Mouse (Mus musculus): ENCODE measurements at regions not wholly inside any gene's neighbourhood (a gene's known extent, or its start where the extent isn't known, plus 50 kb on each side); places are given as distances from the start of the nearest gene placed in this dataset.

DNA sequence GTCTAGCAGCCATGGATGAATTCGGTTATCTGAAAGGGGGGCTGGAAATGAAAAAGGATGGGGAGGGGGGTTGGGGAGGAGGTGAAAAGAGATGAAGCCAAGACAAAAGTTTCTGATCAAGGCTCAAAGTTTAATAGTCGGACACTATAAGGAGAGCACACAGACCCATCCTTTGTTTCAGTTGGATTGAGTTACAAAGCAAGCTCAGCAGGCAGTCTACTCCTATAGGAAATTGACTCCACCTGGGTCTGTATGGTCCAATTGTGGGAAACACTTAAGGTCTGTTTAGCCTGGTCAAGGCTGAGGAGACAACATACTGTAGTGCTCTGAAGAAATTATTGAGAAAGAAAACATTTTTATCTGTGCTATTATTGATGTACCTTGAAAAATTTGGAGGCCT is 1029.8 kb downstream of the Pcdh9 start:
- no peaks in the 10 kb centered on the region for H3K79me2 ChIP-seq (replicated peaks; ENCODE audit: control insufficient read depth, extremely low read depth, insufficient read depth, poor library complexity, severe bottlenecking)
- H3K4me3 ChIP-seq (replicated peaks in 1 of 3; ENCODE audit: low read depth in 2 of 3, low read length in 2 of 3, poor library complexity in 1 of 3) = no peak overlapping the region
- peaks cover 12% of the 10 kb centered on the region for H3K9me3 ChIP-seq (replicated peaks; ENCODE audit: low read length)
- no peaks in the 10 kb centered on the region for H3K27me3 ChIP-seq (replicated peaks)
- H3K27ac ChIP-seq (ENCODE audit: insufficient read depth, low read depth) = no peak overlapping the region
- H3K4me1 ChIP-seq (ENCODE audit: control insufficient read depth in 1 of 2, insufficient read depth in 2 of 2) = no peaks in the 10 kb centered on the region
- H3K9ac ChIP-seq (ENCODE audit: insufficient read depth, low read depth) = no peak overlapping the region
- no peaks in the 10 kb centered on the region for H3K36me3 ChIP-seq (replicated peaks in 1 of 2; ENCODE audit: control insufficient read depth in 1 of 2, insufficient read depth in 1 of 2, low read length in 1 of 2)
- dilution Hi-C loops (cut with MboI; ENCODE audit: extremely low pct_ligation_motif_present, extremely low pct_unique_long_range_greater_than_20kb, low sequenced_read_pairs) = no loop called here
- TF ChIP-seq PAX5 (IDR thresholded peaks at IDR 0.05; ENCODE audit: low read length) (no peak), ZNF384 (IDR thresholded peaks at IDR 0.05; ENCODE audit: low read depth, low read length) (no peak), TCF12 (IDR thresholded peaks at IDR 0.05; ENCODE audit: low read depth, low read length) (no peak), NELFE (IDR thresholded peaks at IDR 0.05; ENCODE audit: low read depth, low read length) (no peak), ELF1 (IDR thresholded peaks at IDR 0.05; ENCODE audit: low read depth, low read length) (no peak), KAT2A (IDR thresholded peaks at IDR 0.05; ENCODE audit: insufficient replicate concordance, low read length) (no peak), ZMIZ1 (IDR thresholded peaks at IDR 0.05; ENCODE audit: low read depth, low read length) (no peak), ETS1 (conservative IDR thresholded peaks at IDR 0.05; ENCODE audit: low read depth, low read length) (no peak), EP300 (IDR thresholded peaks at IDR 0.05; ENCODE audit: low read length) (no peak), CTCF (conservative IDR thresholded peaks at IDR 0.05 in 1 of 2, IDR thresholded peaks at IDR 0.05 in 1 of 2; ENCODE audit: low read depth in 2 of 2, low read length in 2 of 2) (no peak), GABPA (IDR thresholded peaks at IDR 0.05; ENCODE audit: insufficient replicate concordance, low read depth, low read length) (no peak), SIN3A (IDR thresholded peaks at IDR 0.05; ENCODE audit: low read length) (no peak), CHD2 (IDR thresholded peaks at IDR 0.05; ENCODE audit: low read length) (no peak), JUND (conservative IDR thresholded peaks at IDR 0.05; ENCODE audit: low read depth, low read length) (no peak), ZC3H11A (IDR thresholded peaks at IDR 0.05; ENCODE audit: low read depth, low read length) (no peak), MYC (IDR thresholded peaks at IDR 0.05; ENCODE audit: low read depth, low read length) (no peak), MAZ (IDR thresholded peaks at IDR 0.05; ENCODE audit: low read depth, low read length) (no peak)
- no peak overlapping the region for H3K4me2 ChIP-seq (ENCODE audit: insufficient read depth, low read depth, poor library complexity, severe bottlenecking)
- no peak for DNase-seq (ENCODE audit: extremely low read depth)
- in situ Hi-C loops (cut with MboI; ENCODE audit: low pct_ligation_motif_present, low pct_unique_long_range_greater_than_20kb, low sequenced_read_pairs) = no loop called here

- TF ChIP-seq TCF12 (IDR thresholded peaks at IDR 0.05; ENCODE audit: low read depth, low read length) (no peak), KAT2A (IDR thresholded peaks at IDR 0.05; ENCODE audit: insufficient replicate concordance, low read length) (no peak), CHD2 (IDR thresholded peaks at IDR 0.05; ENCODE audit: low read length) (no peak), BHLHE40 (IDR thresholded peaks at IDR 0.05; ENCODE audit: low read depth, low read length) (no peak), TBP (conservative IDR thresholded peaks at IDR 0.05; ENCODE audit: low read depth, low read length) (no peak), ZC3H11A (IDR thresholded peaks at IDR 0.05; ENCODE audit: low read depth, low read length) (no peak), RCOR1 (conservative IDR thresholded peaks at IDR 0.05; ENCODE audit: low read depth, low read length) (no peak), ZNF384 (IDR thresholded peaks at IDR 0.05; ENCODE audit: low read depth, low read length) (no peak), HCFC1 (IDR thresholded peaks at IDR 0.05; ENCODE audit: low read depth, low read length) (no peak), MAZ (IDR thresholded peaks at IDR 0.05; ENCODE audit: low read depth, low read length) (no peak), ZMIZ1 (IDR thresholded peaks at IDR 0.05; ENCODE audit: low read depth, low read length) (no peak)
- H3K4me2 ChIP-seq (ENCODE audit: insufficient read depth, low read depth, poor library complexity, severe bottlenecking) = no peak overlapping the region
- H3K27ac ChIP-seq (ENCODE audit: insufficient read depth, low read depth) = no peak overlapping the region
- no peaks in the 10 kb centered on the region for H3K79me2 ChIP-seq (replicated peaks; ENCODE audit: control insufficient read depth, extremely low read depth, insufficient read depth, poor library complexity, severe bottlenecking)
- no peak overlapping the region for H3K4me3 ChIP-seq (replicated peaks in 1 of 3; ENCODE audit: low read depth in 2 of 3, low read length in 2 of 3, poor library complexity in 1 of 3)
- H3K9ac ChIP-seq (ENCODE audit: insufficient read depth, low read depth) = no peak overlapping the region
- dilution Hi-C loops (cut with MboI; ENCODE audit: extremely low pct_ligation_motif_present, extremely low pct_unique_long_range_greater_than_20kb, low sequenced_read_pairs) = no loop called here
- H3K9me3 ChIP-seq (replicated peaks; ENCODE audit: low read length) = peaks cover 34% of the 10 kb centered on the region
- no peaks in the 10 kb centered on the region for H3K36me3 ChIP-seq (replicated peaks in 1 of 2; ENCODE audit: control insufficient read depth in 1 of 2, insufficient read depth in 1 of 2, low read length in 1 of 2)
- in situ Hi-C loops (cut with MboI; ENCODE audit: low pct_ligation_motif_present, low pct_unique_long_range_greater_than_20kb, low sequenced_read_pairs) = no loop called here
- no peaks in the 10 kb centered on the region for H3K4me1 ChIP-seq (ENCODE audit: control insufficient read depth in 1 of 2, insufficient read depth in 2 of 2)
- no peaks in the 10 kb centered on the region for H3K27me3 ChIP-seq (replicated peaks)
- no peak for DNase-seq (ENCODE audit: extremely low read depth)
These were observed 1056.8 kb downstream of the Pcdh9 start for GRCm38 (mm10) chr14:92833646-92834045.
